Mouse (Mus musculus) lung, postnatal 0 days (tissue): Measurements from ENCODE around the gene Elfn2. TPM values are rescaled to one million over a fixed set of nuclear protein-coding genes. Genes with fewer than 3 reads are reported as not detected.
A peak's percentile ranks its signal among the peaks of the same experiment; 100 is the strongest.

Source experiments
- ATAC-seq: fragments of 200-750 bp; cut with Nextera tagmentation; 2 replicates; pipeline ENCODE4 v1.8.0; 2017; ENCODE audit warnings: moderate library complexity
- DNase-seq: peaks from one replicate; pipeline ENCODE4 v3.0.0-alpha.2; 2016; ENCODE audit warnings: low spot score
- H3K27ac ChIP-seq: fragments of 300-500 bp; sonication (generic); 2 replicates; pipeline ENCODE4 v1.5.1; 2014; ENCODE audit warnings: antibody characterized with exemption, mild to moderate bottlenecking, low read length, mixed read lengths
- H3K27me3 ChIP-seq: fragments of 300-500 bp; sonication (generic); replicated peaks from 2 replicates; pipeline ENCODE4 v1.6.1; 2014; ENCODE audit warnings: low read length, mixed read lengths; ENCODE audit not compliant: insufficient read depth
- H3K36me3 ChIP-seq: fragments of 300-500 bp; sonication (generic); 2 replicates; pipeline ENCODE4 v1.6.1; 2014; ENCODE audit warnings: low read length, mixed read lengths; ENCODE audit not compliant: insufficient read depth
- H3K4me1 ChIP-seq: fragments of 300-500 bp; sonication (generic); 2 replicates; pipeline ENCODE4 v1.6.1; 2014; ENCODE audit warnings: antibody characterized with exemption, low read depth, low read length, mixed read lengths; ENCODE audit not compliant: insufficient read depth
- H3K4me2 ChIP-seq: fragments of 300-500 bp; sonication (generic); replicated peaks from 2 replicates; pipeline ENCODE4 v1.6.1; 2014; ENCODE audit warnings: low read depth, mild to moderate bottlenecking, low read length, moderate library complexity, mixed read lengths
- H3K4me3 ChIP-seq: fragments of 300-500 bp; sonication (generic); 2 replicates; pipeline ENCODE4 v1.5.1; 2014; ENCODE audit warnings: low read depth, low read length
- H3K9ac ChIP-seq: fragments of 300-500 bp; sonication (generic); replicated peaks from 2 replicates; pipeline ENCODE4 v1.6.1; 2014; ENCODE audit warnings: low read depth, mild to moderate bottlenecking
- H3K9me3 ChIP-seq: fragments of 300-500 bp; sonication (generic); 2 replicates; pipeline ENCODE4 v1.6.1; 2016; ENCODE audit warnings: low read length, mixed read lengths
- CTCF ChIP-seq: IDR thresholded peaks from 2 replicates; pipeline ENCODE4 v1.5.1; 2016; ENCODE audit warnings: antibody characterized with exemption, mild to moderate bottlenecking
- EP300 ChIP-seq: IDR thresholded peaks from 2 replicates; pipeline ENCODE4 v1.6.1; 2016; ENCODE audit warnings: antibody characterized with exemption, mild to moderate bottlenecking, control low read depth
- WGBS: fragments of 180-500 bp; shearing (Covaris S2); extraction: QIAGEN DNeasy Blood & Tissue Kit; methylation state at CpG from one replicate; pipeline ENCODE4 v1.1.7; 2014; 5-methylcytosine and 5-hydroxymethylcytosine counted together
- polyA plus RNA-seq: library from polyadenylated mRNA; unstranded; fragments of >200 nt; fragmentation: Nextera tagmentation; extraction: Ambion mirVana; gene quantifications from 2 replicates; pipeline ENCODE4 v1.2.1, GENCODE M21; 2015

Gene Elfn2
- 0.02 and 0.05 TPM in 2 replicates for polyA plus RNA-seq

GRCm38 (mm10) chr15:78718290-78719250 lies at the start of gene Elfn2:
Elfn2 (minus strand) TSS chr15:78718771.
- no peak for ATAC-seq

GRCm38 (mm10) chr15:78763704-78764103 lies 45.1 kb upstream of the Elfn2 start:
- Histone ChIP-seq H3K9ac (no peak overlapping the region), H3K36me3 (no peaks in the 10 kb centered on the region), H3K4me1 (no peaks in the 10 kb centered on the region), H3K27ac (no peak overlapping the region), H3K4me2 (no peak overlapping the region), H3K27me3 (no peaks in the 10 kb centered on the region), H3K4me3 (no peak overlapping the region), H3K9me3 (no peaks in the 10 kb centered on the region)
- no peak for DNase-seq
- TF ChIP-seq CTCF (no peak), EP300 (no peak)
- WGBS = 84% methylated on average over 5 of the region's 5 CpGs
- ATAC-seq = no peak

More at GRCm38 (mm10) chr15:78718290-78719250, at the start of gene Elfn2:
- Histone ChIP-seq H3K27ac (no peak within 1 kb of the TSS), H3K27me3 (peaks cover 42% of the 10 kb centered on the region), H3K4me2 (peak within 1 kb of the TSS; percentile 53), H3K9me3 (no peaks in the 10 kb centered on the region), H3K4me3 (peak within 1 kb of the TSS; percentile 30; the same call in 1 of the 2 replicates), H3K9ac (no peak within 1 kb of the TSS), H3K36me3 (no peaks in the 10 kb centered on the region), H3K4me1 (no peaks in the 10 kb centered on the region)
- WGBS = 3% methylated on average over 63 of the region's 89 CpGs
- no peak for DNase-seq
- no peak for TF ChIP-seq EP300
- no peak for TF ChIP-seq CTCF

GRCm38 (mm10) chr15:78763210-78763609 lies 44.6 kb upstream of the Elfn2 start:
- TF ChIP-seq CTCF = no peak
- no peak for TF ChIP-seq EP300
- no peak overlapping the region for H3K4me2 ChIP-seq
- no peaks in the 10 kb centered on the region for H3K36me3 ChIP-seq
- ATAC-seq (no peak), DNase-seq (no peak)
- H3K4me3 ChIP-seq = no peak overlapping the region
- H3K27ac ChIP-seq = no peak overlapping the region
- H3K4me1 ChIP-seq = no peaks in the 10 kb centered on the region
- no peak overlapping the region for H3K9ac ChIP-seq
- 55% methylated on average over 8 of the region's 10 CpGs for WGBS
- no peaks in the 10 kb centered on the region for H3K9me3 ChIP-seq
- no peaks in the 10 kb centered on the region for H3K27me3 ChIP-seq

- no peaks in the 10 kb centered on the region for H3K36me3 ChIP-seq
- 73% methylated on average over 13 of the region's 13 CpGs for WGBS
- H3K27me3 ChIP-seq = no peaks in the 10 kb centered on the region
- H3K9ac ChIP-seq = no peak overlapping the region
- TF ChIP-seq EP300 = no peak
- TF ChIP-seq CTCF = no peak
- H3K9me3 ChIP-seq = no peaks in the 10 kb centered on the region
- H3K4me1 ChIP-seq = no peaks in the 10 kb centered on the region
- ATAC-seq = no peak
- no peak overlapping the region for H3K4me2 ChIP-seq
- no peak overlapping the region for H3K4me3 ChIP-seq
- no peak for DNase-seq
- no peak overlapping the region for H3K27ac ChIP-seq
Measured at GRCm38 (mm10) chr15:78761112-78761511, 42.5 kb upstream of the Elfn2 start.

- Histone ChIP-seq H3K4me1 (no peaks in the 10 kb centered on the region), H3K4me3 (no peak overlapping the region), H3K4me2 (no peak overlapping the region), H3K27me3 (no peaks in the 10 kb centered on the region), H3K9me3 (no peaks in the 10 kb centered on the region), H3K36me3 (no peaks in the 10 kb centered on the region), H3K9ac (no peak overlapping the region), H3K27ac (no peak overlapping the region)
- TF ChIP-seq CTCF = no peak
- TF ChIP-seq EP300 = no peak
- DNase-seq = no peak
- no peak for ATAC-seq
- WGBS = 83% methylated on average over 6 of the region's 6 CpGs
Measured at GRCm38 (mm10) chr15:78758132-78758531, 39.6 kb upstream of the Elfn2 start.

GRCm38 (mm10) chr15:78755966-78756725 lies 37.6 kb upstream of the Elfn2 start:
- H3K36me3 ChIP-seq = no peaks in the 10 kb centered on the region
- H3K9me3 ChIP-seq = no peaks in the 10 kb centered on the region
- WGBS = 61% methylated on average over 12 of the region's 12 CpGs
- H3K4me3 ChIP-seq = no peak overlapping the region
- TF ChIP-seq EP300 (no peak), CTCF (no peak)
- H3K9ac ChIP-seq = no peak overlapping the region
- no peak overlapping the region for H3K27ac ChIP-seq
- H3K4me2 ChIP-seq = no peak overlapping the region
- no peaks in the 10 kb centered on the region for H3K4me1 ChIP-seq
- H3K27me3 ChIP-seq = no peaks in the 10 kb centered on the region
- no peak for DNase-seq
- no peak for ATAC-seq
